Mouse (Mus musculus) neural tube, embryonic 11.5 days (tissue): ENCODE measurements around the gene Dynlt1f. TPM values are rescaled to one million over a fixed set of nuclear protein-coding genes. Genes with fewer than 3 reads are reported as not detected.
"Not testable (repeated sequence)": the region's sequence is repeated elsewhere in the genome, so short reads cannot be mapped to it uniquely, and the experiment has no call there.

Source experiments
- ATAC-seq: fragments of 200-750 bp; cut with Nextera tagmentation; 2 replicates; pipeline ENCODE4 v1.8.0; 2017; ENCODE audit warnings: moderate number of reproducible peaks, mild to moderate bottlenecking, moderate TSS enrichment, moderate library complexity; ENCODE audit not compliant: insufficient read depth, low FRiP score, low TSS enrichment
- DNase-seq: peaks from one replicate; pipeline ENCODE4 v3.0.0-alpha.2; 2015; ENCODE audit warnings: low spot score
- H3K27ac ChIP-seq: fragments of 300-500 bp; sonication (generic); 2 replicates; pipeline ENCODE4 v1.5.1; 2014; ENCODE audit warnings: low read depth, mild to moderate bottlenecking, low read length
- H3K27me3 ChIP-seq: fragments of 300-500 bp; sonication (generic); 2 replicates; pipeline ENCODE4 v1.6.1; 2014; ENCODE audit warnings: mild to moderate bottlenecking, low read length, mixed read lengths; ENCODE audit not compliant: control insufficient read depth, insufficient read depth
- H3K36me3 ChIP-seq: fragments of 300-500 bp; sonication (generic); 2 replicates; pipeline ENCODE4 v1.6.1; 2014; ENCODE audit warnings: mild to moderate bottlenecking, low read length, moderate library complexity, mixed read lengths; ENCODE audit not compliant: control insufficient read depth, insufficient read depth
- H3K4me1 ChIP-seq: fragments of 300-500 bp; sonication (generic); 2 replicates; pipeline ENCODE4 v1.6.1; 2014; ENCODE audit warnings: low read length, mixed read lengths; ENCODE audit not compliant: control insufficient read depth, insufficient read depth
- H3K4me2 ChIP-seq: fragments of 300-500 bp; sonication (generic); 2 replicates; pipeline ENCODE4 v1.6.1; 2014; ENCODE audit warnings: low read depth, mild to moderate bottlenecking, moderate library complexity
- H3K4me3 ChIP-seq: fragments of 300-500 bp; sonication (generic); 2 replicates; pipeline ENCODE4 v1.5.1; 2014; ENCODE audit warnings: low read depth, low read length
- H3K9ac ChIP-seq: fragments of 300-500 bp; sonication (generic); 2 replicates; pipeline ENCODE4 v1.6.1; 2014; ENCODE audit warnings: mild to moderate bottlenecking, low read length
- H3K9me3 ChIP-seq: fragments of 300-500 bp; sonication (generic); 2 replicates; pipeline ENCODE4 v1.6.1; 2016; ENCODE audit warnings: low read length; ENCODE audit not compliant: control insufficient read depth
- WGBS: fragments of 180-500 bp; shearing (Covaris S2); extraction: QIAGEN DNeasy Blood & Tissue Kit; methylation state at CpG from one replicate; pipeline ENCODE4 v1.1.7; 2014; 5-methylcytosine and 5-hydroxymethylcytosine counted together
- polyA plus RNA-seq: library from polyadenylated mRNA; unstranded; fragments of >200 nt; fragmentation: Nextera tagmentation; extraction: Ambion mirVana; gene quantifications from 2 replicates; pipeline ENCODE4 v1.2.1, GENCODE M21; 2014

Dynlt1f gene
- polyA plus RNA-seq, 1 experiment from 2014 or later: 335 TPM

GRCm38 (mm10) chr17:6600216-6600911 is 55.3 kb downstream of the Dynlt1f start:
- H3K36me3 ChIP-seq, H3K27ac ChIP-seq, H3K9me3 ChIP-seq, H3K4me2 ChIP-seq, ATAC-seq, H3K4me1 ChIP-seq, H3K27me3 ChIP-seq, DNase-seq, H3K4me3 ChIP-seq, H3K9ac ChIP-seq: not testable (repeated sequence)
- 90% methylated on average over 5 of the region's 8 CpGs for WGBS

- H3K4me1 ChIP-seq, H3K4me2 ChIP-seq, H3K9ac ChIP-seq, ATAC-seq, H3K36me3 ChIP-seq, H3K4me3 ChIP-seq, H3K27ac ChIP-seq, H3K27me3 ChIP-seq, H3K9me3 ChIP-seq, DNase-seq: not testable (repeated sequence)
- WGBS: 91% methylated on average over 7 of the region's 7 CpGs
Observed at GRCm38 (mm10) chr17:6598356-6598755, 57.3 kb downstream of the Dynlt1f start.

Other genes with a start within 250 kb of the Dynlt1f start
- 845 and 923 TPM in 2 replicates for gene Dynlt1b, start 225.8 kb downstream of the Dynlt1f start, polyA plus RNA-seq
- 29.8 and 39.6 TPM in 2 replicates for gene Dynlt1c, start 54.2 kb downstream of the Dynlt1f start, polyA plus RNA-seq
- gene Sytl3, start 3.2 kb upstream of the Dynlt1f start, polyA plus RNA-seq: 0.16 TPM in 1 of 2 replicates, not detected in the other
- gene Ezr, start 126.9 kb upstream of the Dynlt1f start, polyA plus RNA-seq: 63.4 and 74.3 TPM in 2 replicates